Mouse (Mus musculus) brain, embryonic 18.5 days (tissue): ENCODE data around the gene Parp3.

Experiments used
- DNase-seq: peaks from one replicate; pipeline ENCODE4 v3.0.0-alpha.2; 2012; ENCODE audit warnings: low read depth, low spot score

Parp3 gene

GRCm38 (mm10) chr9:106457163-106457559, 19.6 kb downstream of the Parp3 start:
- no peak for DNase-seq

- DNase-seq = no peak
Observed at GRCm38 (mm10) chr9:106456325-106457162, 20.2 kb downstream of the Parp3 start.

- DNase-seq = no peak
Observed at GRCm38 (mm10) chr9:106454888-106455681, 21.7 kb downstream of the Parp3 start.

DNA sequence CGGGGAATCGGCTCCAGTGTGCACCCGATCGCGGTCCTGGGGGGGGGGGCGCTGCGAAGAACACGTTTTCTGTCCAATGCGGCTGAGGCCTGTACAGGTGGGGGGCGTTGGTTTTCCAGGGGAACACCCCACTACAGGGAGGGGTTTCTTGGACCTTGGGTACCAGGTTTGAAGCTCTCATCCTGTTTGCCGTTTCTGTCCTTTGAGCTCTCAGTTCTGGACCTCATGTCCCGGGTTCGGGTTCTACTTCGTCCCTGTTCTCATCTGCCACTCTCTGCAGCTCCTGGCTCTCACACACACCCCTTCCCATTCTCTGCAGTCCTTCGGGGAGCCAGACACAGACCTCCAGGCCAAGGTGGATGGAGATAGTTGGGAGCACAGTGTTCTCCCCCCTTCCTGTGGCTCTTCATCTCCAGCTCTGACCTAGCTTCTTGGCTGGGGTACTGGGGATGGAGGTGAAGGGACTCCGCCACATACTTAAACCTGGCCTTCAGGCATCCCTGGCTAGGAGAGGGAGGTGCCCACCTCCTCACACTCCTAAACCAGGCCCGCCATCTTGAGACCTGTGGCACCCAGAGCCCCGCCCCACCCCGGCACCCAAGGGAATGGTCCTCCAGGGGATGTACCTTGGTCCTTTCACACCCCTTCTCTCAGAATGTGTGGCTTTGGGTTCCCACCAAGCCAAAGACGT, 22.5 kb downstream of the Parp3 start:
- DNase-seq = no peak

DNA sequence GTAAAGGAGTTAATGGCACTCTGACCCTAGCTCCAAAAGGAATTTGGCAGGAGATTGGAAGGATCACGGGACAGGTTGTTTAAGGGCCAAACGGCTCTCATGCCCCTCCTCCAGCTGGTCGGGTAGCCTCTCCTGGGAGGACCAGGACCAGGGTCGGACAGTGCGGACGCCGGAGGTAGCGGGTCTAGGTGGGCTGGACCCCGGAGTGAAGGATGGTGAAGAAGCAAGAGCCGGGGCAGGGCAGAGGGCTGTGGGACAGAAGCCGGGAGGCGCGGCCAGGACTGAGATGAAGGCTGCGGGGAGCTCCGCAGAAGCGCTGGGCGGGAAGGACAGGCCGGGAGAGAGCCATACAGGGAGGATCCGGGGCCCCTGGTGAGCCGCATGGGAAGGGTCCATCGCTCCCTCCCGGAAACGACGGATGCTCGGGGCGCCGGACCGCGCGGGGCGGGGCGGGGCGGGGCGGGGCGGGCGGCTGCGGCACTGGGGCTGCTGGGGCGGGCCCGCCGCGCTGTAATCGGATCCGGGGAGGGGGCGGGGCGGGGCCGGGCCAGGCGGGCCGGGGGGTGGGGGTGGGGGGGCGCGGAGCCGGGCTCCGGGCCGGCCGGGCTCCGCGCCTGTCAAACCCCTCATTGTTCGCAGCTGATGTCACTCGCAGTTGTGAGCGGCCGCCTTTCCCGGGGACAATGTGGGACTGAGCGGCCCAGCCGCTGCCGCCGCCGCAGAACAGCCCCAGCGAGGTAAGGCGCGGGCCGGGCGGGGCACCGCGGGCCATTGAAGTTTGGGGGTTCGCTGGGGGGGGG, 23.3 kb downstream of the Parp3 start, which contains the start of gene Pcbp4:
Pcbp4 (plus strand) TSS at position 21 of the 800 bp plus-strand sequence.
- no peak for DNase-seq

GRCm38 (mm10) chr9:106452821-106453220, 23.9 kb downstream of the Parp3 start:
- no peak for DNase-seq

DNA sequence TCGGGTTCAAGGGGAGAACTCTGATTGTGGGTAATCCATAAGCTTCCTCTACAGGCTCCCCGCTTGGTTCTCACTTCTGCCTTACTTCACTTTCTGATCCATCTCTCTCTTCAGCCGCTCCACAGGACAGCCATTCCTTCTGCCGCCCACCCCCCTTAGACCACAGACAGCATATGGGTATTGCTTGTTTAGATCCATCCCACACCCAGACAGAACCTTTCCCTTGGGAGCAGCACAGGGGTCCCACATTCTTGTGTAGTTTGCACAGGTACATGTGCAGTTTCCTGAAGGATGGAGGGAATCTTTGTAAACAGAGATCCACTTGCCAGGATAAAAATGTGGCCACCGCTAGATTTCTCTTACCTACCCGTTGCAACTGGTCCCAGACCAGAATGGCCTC, 24.4 kb downstream of the Parp3 start:
- DNase-seq = no peak

GRCm38 (mm10) chr9:106451899-106452298, 24.9 kb downstream of the Parp3 start:
- DNase-seq = no peak

DNA sequence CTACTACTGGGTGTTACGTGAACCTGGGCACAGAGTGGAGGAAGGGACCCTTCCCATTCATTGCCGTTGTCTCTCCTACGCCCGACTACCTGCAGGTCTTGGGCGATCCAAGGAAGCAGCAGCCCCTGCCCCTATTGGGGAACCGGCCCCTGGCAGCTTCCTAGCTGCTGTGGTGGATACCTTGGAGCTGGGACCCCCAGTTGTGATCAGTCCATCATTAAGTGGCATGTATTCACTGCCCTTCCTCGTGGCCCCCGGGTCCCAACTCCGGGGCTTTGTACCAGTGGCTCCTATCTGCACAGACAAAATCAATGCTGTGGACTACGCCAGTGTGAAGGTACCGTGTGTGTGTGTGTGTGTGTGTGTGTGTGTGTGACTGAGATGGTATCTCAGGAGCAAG, 25.5 kb downstream of the Parp3 start:
- no peak for DNase-seq

- DNase-seq = no peak
Observed at GRCm38 (mm10) chr9:106450661-106451060, 26.1 kb downstream of the Parp3 start.

DNA sequence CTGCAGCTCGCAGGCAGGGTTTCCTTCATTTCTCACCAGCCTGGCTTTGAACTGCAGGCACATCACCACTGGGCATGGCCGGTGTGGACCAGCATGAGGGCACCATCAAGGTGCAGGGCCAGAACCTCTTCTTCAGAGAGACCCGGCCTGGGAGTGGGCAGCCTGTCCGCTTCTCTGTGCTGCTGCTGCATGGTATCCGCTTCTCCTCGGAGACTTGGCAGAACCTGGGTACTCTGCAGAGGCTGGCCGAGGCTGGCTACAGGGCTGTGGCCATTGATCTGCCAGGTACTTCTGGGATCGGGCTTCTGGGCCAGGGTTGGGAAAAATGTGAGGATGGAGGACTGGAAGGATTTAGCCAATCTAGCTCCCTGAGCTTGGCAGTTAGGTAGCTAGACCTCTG, 26.8 kb downstream of the Parp3 start:
- no peak for DNase-seq

DNA sequence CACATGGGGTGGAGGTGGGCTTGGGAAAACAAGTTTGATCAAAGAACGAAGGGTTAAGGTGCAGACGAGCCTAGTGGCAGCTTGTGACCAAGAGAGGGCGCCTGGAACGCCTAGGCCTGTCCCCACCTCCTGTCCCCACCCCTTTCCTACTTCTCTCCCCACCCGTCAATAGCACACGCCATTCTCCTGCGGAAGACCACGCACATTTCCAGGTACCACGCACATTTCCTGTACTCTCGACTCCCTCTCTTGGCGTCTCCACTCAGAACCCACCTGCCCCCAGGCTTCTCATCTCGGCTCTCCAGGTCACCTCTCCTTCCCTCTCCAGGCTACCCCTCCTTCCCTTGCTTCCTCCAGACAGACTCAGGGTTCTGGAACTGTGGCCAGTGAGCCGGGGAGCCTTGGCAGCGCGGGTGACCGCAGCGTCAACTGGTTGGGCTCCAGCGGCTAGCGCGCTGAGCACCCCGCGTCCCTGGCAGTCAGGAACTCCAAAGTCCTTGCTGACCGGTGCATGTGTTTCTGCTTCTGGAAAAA, 28.2 kb downstream of the Parp3 start:
- DNase-seq = no peak

DNA sequence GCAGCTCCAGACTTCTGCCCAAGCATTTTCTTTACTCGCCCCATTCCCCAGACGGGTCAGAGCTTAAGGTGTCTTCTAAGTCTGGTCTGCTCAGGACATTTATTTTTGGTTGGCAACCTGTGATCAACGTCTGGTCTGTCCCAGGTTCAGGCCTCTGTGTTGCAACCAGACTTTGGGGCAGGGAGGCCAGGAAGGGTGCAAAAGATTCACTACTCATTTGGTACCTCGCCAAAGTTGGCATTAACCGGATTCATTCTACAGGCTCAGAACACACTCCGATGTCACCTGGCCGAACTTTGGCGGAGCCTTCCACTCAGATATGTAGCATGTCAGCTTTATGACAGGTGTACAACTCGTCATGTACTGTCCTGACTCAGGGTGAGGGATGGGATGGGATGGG, 28.8 kb downstream of the Parp3 start:
- no peak for DNase-seq

GRCm38 (mm10) chr9:106447348-106447747, 29.4 kb downstream of the Parp3 start, which contains the start of the genes Abhd14b and Abhd14a:
Abhd14b (plus strand) TSS chr9:106447459.
Abhd14a (minus strand) TSS chr9:106447678.
- DNase-seq = no peak

GRCm38 (mm10) chr9:106444836-106445235, 31.9 kb downstream of the Parp3 start:
- DNase-seq = no peak

DNA sequence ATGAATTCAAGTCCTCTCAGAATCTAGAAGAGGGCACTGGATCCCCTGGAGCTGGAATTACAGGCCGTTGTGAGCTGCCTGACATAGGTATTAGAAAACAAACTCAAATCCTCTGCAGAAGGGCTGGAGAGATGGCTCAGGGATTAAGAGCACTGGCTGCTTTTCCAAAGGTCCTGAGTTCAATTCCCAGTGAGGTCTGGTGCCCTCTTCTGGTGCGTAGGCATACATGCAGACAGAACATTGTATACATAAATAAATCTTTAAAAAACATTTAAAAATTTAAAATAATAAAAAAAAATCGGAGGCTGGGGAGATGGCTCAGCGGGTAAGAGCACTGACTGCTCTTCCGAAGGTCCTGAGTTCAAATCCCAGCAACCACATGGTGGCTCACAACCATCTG, 34.1 kb downstream of the Parp3 start:
- DNase-seq = no peak

GRCm38 (mm10) chr9:106436566-106436965, 40.2 kb downstream of the Parp3 start:
- DNase-seq = no peak

DNA sequence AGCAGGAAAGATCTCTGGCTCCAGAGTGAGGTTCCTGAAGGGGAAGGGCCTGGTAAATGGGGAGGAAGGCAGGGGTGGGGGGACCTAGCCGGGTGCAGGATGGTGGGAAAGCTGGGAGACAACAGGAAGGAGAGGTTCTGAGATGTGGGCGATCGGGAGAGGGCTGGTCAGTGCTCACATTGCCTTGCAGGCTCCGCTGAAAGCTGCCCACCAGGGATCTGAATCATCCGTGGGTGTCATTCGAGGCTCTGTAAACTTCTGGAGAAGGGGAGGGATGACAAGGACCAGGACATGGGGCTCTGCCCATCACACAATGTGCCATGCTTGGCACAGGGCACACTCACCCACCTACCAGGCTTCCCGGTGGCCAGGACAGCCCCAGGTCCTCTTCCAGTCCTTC, 43.4 kb downstream of the Parp3 start:
- no peak for DNase-seq

GRCm38 (mm10) chr9:106430015-106430264, 46.8 kb downstream of the Parp3 start:
- no peak for DNase-seq

GRCm38 (mm10) chr9:106429221-106430014, 47.3 kb downstream of the Parp3 start, which contains the start of gene Rpl29:
Rpl29 (plus strand) TSS chr9:106429454.
- DNase-seq = peak; percentile 94
